Mouse (Mus musculus) gastrocnemius, postnatal 10 days (tissue): Measurements from ENCODE around the gene Tstd3. TPM values are rescaled to one million over a fixed set of nuclear protein-coding genes. Genes with fewer than 3 reads are reported as not detected.

Experiments
- DNase-seq: peaks from one replicate; pipeline ENCODE4 v3.0.0; 2021; ENCODE audit warnings: mixed read lengths
- long read RNA-seq, 2 experiments: library from polyadenylated mRNA; stranded (forward); transcript quantifications; one replicate each; pipeline ENCODE4 v2.0.0; 2021
- total RNA-seq, 2 experiments: library from RNA; stranded (reverse); gene quantifications; 2 replicates each; pipeline ENCODE4 v1.2.3; 2021

Gene Tstd3
- total RNA-seq, result 1 to 10 TPM; 8.2 to 9.0 TPM
- long read RNA-seq, experiment 1, transcript Tstd3-201 (4 exons, 1,588 nt), result major isoform, 10 of 11 reads
- long read RNA-seq, experiment 1, partial matches to known transcripts, result 0 of 11 reads
- long read RNA-seq, experiment 1, other reads (novel, unspliced or antisense), result 1 of 11 reads
- long read RNA-seq, experiment 2, transcript Tstd3-201 (4 exons, 1,588 nt), result major isoform, 12 of 13 reads
- long read RNA-seq, experiment 2, partial matches to known transcripts, result 0 of 13 reads
- long read RNA-seq, experiment 2, other reads (novel, unspliced or antisense), result 1 of 13 reads

GRCm38 (mm10) chr4:21766863-21767304, at the start of gene Tstd3, which contains the start of gene Usp45:
TSS of gene Tstd3 (minus strand) at chr4:21767212.
TSS of gene Usp45 (plus strand) at chr4:21767156.
- DNase-seq, result peak; percentile 74

DNA sequence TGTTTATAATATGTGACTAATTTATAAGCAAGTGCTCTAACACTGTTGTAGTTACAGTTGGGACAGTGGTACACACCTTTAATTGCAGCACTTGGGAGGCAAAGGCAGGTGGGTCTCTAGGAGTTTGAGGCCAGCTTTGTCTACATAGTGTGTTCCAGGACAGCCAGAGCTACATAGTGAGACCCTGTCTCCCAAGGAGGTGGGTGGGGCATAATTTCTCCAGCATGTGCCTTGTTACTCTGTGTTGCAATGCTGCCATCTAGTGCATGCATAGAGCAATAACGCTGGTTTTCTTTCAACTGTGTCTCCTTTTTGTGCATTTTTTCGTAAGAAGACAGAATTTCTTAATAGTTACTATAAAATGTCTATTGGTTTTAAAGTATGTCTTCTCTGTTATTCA, 47.0 kb upstream of the Tstd3 start:
- peak; percentile 17 for DNase-seq

DNA sequence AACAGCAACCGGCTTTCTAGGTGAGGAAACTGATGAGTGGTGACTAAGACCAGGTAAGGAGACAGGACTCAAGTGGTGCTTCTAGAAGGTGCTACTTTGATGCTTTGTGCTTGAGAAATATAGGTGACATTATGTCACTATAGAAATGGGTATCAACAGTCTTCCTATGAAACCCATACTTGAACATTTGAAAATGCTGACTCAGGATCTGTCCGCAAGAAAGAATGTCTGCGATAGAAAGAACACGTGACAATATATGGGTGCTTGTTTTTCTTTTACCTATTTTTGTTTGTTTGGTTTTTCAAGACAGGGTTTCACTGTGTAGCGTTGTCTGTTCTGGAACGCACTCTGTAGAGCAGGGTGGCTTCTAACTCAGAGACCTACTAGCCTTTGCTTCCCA, 45.6 kb upstream of the Tstd3 start:
- no peak for DNase-seq

- DNase-seq, result no peak
These were observed 43.6 kb upstream of the Tstd3 start for GRCm38 (mm10) chr4:21810608-21811007.

DNA sequence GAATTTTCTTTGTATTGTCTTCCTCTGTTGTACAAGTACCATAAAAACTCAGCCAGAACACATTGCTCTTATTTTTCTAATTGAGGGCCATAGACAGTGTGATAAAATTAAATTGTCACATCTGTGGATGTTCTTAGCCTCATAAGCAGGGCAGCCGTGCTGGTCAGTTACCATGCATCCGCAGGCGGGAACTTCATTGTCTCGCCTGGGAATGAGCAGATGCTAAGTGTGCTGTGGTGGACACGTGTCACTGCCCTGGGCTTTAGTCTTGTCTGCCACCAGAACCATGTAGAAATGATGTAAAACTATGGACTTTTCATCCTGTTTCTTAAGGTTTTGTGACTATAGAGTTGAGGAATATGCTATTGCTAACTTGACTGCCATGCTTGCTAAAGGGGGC, 40.2 kb upstream of the Tstd3 start:
- DNase-seq, result no peak

DNA sequence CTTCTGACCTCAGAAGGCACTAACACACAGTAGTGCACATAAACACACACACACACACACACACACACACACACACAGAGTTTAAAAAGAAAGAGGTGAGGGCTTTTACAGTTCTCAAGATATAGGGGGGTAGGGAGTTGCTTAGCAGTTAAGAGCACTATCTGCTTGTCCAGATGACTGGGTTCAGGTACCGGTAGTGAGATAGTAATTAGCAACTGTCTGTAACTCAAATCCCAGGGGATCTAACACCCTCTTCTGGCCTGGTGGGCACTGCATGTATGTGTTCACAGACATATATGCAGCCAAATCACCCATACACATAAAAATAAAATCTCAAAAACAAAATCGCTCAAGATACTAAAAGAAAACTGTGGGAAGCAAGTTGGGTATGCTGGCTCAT, 34.6 kb upstream of the Tstd3 start:
- no peak for DNase-seq

- no peak for DNase-seq
These were observed 34.0 kb upstream of the Tstd3 start for GRCm38 (mm10) chr4:21801013-21801412.

DNA sequence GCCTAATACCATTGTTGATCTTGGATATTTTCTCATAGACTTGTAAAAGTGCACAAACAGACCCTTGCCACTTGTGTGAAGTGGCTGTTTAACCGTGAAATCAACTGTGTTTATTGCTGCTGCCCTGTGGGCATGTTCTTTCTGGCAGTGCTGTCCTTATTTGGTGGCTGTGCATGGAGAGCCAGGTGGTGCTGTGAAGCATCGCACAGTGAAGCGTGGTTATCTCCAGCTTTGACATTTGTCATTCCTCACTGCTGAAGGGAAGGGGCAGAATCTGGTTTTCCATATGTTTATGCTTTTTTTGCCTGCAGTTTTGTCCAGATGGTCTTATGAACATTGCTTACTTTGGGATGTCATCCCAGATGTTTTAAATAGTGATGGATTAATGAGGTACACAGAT, 26.6 kb upstream of the Tstd3 start:
- DNase-seq, result no peak

DNA sequence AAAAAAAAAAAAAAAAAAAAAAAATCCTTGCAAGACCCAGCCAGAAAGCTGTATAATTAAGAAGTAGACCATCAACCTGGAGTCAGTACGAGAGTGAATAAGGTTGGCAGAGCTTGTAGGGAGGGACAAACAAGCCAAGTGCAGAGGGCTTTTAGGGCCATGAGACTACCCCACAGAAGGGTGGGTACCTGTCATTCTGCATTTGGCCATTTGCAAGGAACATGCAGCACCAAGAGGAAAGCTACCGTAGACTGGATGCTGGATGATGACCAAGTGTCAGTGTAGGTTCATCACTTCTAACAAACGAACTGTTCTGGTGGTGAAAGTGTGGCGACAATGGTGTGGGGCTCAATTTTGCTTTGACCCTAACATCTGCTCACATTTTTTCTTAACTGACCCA, 22.8 kb upstream of the Tstd3 start:
- no peak for DNase-seq

DNA sequence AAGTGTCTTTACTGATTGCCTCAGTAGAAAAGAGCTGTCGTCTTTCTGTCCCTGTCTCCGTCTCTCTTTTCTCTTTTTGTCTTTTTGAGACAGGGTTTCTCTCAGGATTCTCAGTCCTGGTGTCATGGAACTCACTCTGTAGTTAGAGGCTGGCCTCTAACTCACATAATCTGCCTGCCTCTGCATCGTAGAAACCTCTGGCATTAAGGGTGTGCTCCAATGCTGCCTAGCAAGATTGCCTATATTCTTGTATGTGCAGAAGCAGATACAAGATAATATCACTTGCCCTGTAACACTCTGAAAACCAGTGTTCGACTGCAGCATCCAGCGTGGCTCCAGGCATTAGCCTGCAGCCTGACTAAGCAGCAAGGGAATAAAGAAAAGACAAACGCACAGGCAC, 21.9 kb upstream of the Tstd3 start:
- no peak for DNase-seq

GRCm38 (mm10) chr4:21786268-21786667, 19.3 kb upstream of the Tstd3 start:
- DNase-seq, result no peak

DNA sequence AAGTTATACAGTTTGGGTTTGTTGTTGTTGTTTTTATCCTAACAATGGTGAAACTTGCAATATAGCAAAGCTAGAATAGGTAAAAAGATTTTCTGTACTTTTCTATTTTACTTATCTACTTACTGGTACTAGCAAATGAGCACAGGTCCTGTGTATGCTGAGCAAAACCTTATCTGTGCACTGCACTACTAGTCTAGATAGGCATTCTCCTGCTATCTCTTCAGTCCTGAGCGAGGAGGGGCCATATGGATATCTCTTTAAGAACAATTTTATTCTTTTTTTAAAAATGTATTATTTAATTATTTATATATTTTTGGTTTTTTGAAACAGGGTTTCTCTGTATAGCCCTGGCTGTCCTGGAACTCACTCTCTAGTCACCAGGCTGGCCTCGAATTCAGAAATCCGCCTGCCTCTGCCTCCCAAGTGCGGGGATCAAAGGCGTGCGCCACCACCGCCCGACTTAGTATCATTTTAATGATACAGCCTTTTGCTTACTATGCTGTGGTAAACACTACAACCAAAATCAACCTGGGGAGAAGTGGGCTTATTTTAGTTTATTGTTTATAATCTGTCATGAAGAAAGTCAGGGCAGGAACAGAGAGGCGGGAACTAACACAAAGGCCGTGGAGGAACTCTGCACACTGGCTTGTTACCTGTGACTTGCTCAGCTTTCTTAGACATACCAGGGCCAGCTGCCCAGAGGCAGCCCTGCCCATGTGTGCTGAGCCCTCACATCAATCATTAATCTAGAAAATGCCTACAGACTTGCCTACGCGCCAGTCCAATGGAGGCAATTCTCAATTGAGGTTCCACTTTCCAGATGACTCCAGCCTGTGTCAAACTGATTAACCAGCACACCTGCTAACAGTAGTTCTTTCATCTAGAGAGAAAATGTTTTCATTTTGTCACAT, 14.1 kb upstream of the Tstd3 start:
- no peak for DNase-seq

- no peak for DNase-seq
These were observed 9.9 kb upstream of the Tstd3 start for GRCm38 (mm10) chr4:21776946-21777265.

- DNase-seq, result peak; percentile 96
These were observed 9.3 kb upstream of the Tstd3 start for GRCm38 (mm10) chr4:21776091-21776945.

DNA sequence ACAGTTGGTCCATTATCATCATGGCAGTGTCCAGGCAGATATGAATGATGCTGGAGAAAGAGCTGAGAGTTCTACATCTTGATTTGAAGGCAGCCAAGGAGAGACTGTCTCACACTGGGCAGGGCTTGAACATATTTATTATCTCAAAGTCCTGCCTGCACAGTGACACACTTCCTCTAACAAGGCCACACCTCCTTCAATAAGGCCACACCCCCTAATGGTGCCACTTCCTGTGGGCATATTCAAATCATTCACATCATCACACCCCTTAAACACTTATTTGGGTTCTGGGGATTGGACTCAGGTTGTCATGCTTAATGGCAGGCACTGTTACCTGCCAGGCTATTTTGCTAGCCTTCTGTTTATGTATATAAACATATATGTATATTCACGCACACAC, 5.3 kb upstream of the Tstd3 start:
- DNase-seq, result no peak

DNA sequence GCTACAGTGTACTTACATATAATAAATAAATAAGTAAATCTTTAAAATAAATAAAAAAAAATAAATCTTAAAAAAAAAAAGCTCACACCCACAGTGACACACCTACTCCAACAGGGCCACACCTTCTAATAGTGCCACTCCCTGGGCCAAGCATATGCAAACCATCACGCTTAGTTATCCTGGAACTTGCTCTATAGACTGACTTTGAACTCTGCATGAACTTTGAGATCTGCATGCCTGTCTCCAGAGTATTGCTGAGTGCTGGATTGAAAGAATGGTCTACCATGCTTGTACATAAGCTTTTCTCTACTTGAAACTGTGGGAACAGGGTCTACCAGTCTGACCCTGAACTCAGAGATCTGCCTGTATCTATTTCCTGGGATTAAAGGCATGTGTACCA, 4.1 kb upstream of the Tstd3 start:
- no peak for DNase-seq

DNA sequence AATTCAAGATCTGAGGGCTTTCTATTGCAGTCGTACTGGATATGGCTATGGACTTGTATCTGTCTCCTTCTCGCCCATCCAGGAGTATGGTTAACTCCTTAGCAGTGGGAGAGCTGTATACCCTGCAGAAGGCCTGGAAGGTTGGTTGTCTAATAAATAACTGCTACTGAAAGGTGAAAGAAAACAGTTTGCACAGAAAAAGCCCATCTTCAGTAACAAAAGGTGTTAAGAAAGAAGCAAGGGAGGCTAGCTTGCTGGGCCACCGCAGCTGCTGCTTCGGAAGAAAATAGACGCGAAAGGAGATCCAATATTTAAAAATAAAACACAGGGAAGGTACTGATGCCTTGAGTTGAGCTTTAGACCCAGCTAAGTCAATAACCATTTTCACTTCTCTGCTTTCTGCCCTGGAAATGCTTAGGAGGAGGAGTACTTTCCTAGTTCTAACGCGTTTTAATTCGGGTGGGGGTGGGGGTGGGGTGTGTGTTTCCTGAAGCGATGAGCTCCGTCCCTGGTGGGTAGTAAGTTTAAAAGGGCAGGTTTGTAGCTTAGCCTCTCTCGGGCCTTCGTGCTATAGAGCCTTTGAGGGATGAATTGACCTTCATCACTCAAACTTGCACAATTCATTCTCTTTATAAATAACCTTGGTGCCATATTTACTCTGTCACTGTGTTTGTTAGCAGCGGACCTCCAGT, 695 bp downstream of the Tstd3 start:
- no peak for DNase-seq

GRCm38 (mm10) chr4:21763827-21764226, 3.2 kb downstream of the Tstd3 start:
- no peak for DNase-seq

DNA sequence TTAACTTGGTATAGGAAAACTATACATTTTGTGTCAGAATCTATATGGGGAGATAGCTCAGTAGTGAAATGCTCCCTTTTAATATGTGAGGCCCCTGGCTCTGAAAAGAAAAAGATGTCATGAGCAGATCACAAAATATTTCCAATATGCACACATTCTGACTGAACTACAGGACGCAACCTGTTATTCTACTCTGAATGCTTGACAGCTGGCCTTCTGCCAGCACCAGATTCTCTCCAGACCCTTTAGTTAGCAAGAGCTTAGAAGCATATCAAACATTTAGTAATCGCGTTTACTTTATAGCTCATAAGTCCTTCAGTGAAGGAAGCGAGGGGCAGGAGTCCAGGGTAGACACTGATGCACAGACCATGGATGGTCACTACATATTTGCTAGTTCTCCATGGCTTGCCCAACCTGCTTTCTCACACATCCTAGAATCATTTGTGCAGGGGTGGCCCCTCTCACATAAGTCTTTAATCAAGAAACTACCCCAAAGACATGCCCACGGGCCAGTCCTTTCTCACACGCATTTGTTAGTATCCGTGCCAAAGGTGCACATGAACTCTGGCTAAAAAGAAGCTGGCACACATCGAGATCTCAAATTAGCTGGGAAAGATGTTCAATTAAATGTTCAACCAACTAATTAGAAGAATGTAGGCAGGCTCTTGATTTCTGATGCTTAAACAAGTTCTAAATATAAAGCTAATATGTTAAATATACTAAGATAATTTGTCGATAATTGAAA, 5.4 kb downstream of the Tstd3 start:
- no peak for DNase-seq

DNA sequence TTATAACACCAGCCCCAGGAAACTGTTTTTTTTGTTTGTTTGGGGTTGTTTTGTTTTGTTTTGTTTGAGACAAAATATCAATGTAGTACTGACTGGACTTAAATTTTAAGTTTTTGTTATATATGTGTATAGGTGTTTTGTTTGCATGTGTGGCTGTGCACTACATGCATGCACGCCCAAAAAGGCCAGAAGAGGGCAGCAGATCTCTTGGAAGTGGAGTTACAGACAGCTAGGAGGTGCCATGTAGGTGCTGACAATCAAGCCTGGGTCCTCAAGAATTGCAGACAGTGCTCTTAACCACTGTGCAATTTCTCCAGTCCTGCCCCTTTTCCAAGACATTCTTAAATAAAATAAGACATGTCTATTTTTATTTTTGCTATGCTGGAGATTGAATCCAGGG, 8.2 kb downstream of the Tstd3 start:
- DNase-seq, result no peak

DNA sequence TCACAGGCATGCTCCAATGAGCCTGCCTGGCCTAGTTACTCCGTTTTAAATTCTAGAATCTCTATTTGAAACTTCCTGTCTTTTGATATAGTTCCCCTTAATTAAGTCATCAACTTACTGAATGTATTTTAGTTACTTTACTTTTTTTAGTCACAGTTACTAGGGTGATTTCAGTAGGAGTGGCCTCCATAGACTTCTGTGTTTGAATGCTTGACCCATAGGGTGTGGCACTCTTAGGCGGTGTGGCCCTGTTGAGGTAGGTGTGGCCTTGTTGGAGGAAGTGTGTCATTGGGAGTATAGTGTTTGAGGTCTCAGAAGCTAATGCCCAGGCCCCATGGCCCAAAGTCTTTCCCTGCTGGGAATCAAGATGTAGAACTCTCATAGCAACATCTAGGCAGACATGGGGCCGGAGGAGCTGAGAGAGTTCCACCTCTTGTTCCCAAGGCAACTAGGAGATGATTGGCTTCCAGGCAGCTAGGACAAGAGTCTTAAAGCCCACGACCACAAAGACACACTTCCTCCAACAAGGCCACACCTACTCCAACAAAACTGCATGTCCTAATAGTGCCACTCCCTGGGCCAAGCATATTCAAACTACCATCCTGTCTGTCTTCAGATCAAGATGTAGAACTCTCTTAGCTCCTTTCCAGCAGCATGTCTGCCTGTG, 11.8 kb downstream of the Tstd3 start:
- no peak for DNase-seq
